Mouse (Mus musculus): Measurements from ENCODE around the gene A430033K04Rik.

- TF ChIP-seq CTCF (IDR thresholded peaks at IDR 0.05; ENCODE audit: low read depth) (no peak), EP300 (IDR thresholded peaks at IDR 0.05; ENCODE audit: low read depth) (no peak)
These were observed 18.4 kb downstream of the A430033K04Rik start for GRCm38 (mm10) chr5:138641081-138641480.

Data from heart, postnatal 0 days (tissue).